ENCODE assay signal across 7 mouse cellular contexts in genomic region chr10:79986232-79986878, GRCm38 (mm10). TPM values are rescaled to one million over a fixed set of nuclear protein-coding genes. Genes with fewer than 3 reads are reported as not detected.
DNase-seq lines count a peak whose midpoint lies in the region; ATAC-seq and TF ChIP-seq lines count a peak whose summit lies in the region.

No protein-coding gene starts in this region.

- intact Hi-C loops in heart, postnatal 36 days (cut with DNase I), result no loop called here

- no peak for ATAC-seq in embryonic facial prominence, embryonic 15.5 days (ENCODE audit: insufficient number of reproducible peaks, low FRiP score, low TSS enrichment, low read depth)
- no peak for ATAC-seq in liver, postnatal 0 days

- H3K36me3 ChIP-seq in embryonic facial prominence, embryonic 15.5 days, result peaks cover 7% of the 10 kb centered on the region
- H3K36me3 ChIP-seq in liver, postnatal 0 days (replicated peaks; ENCODE audit: insufficient read depth, low read length), result peaks cover 7% of the 10 kb centered on the region; the same call in 1 of the 2 replicates

- H3K9me3 ChIP-seq in embryonic facial prominence, embryonic 15.5 days (replicated peaks), result no peaks in the 10 kb centered on the region
- no peaks in the 10 kb centered on the region for H3K9me3 ChIP-seq in liver, postnatal 0 days (ENCODE audit: low read length)

- no peak for TF ChIP-seq EP300 in liver, postnatal 0 days (IDR thresholded peaks at IDR 0.05; ENCODE audit: low read depth)

- no peak overlapping the region; the same call in 1 of the 2 replicates for H3K9ac ChIP-seq in embryonic facial prominence, embryonic 15.5 days
- peak overlapping the region; percentile 87 for H3K9ac ChIP-seq in liver, postnatal 0 days (replicated peaks)

- H3K27ac ChIP-seq in embryonic facial prominence, embryonic 15.5 days (replicated peaks), result peak overlapping the region; percentile 99
- peak overlapping the region; percentile 88 for H3K27ac ChIP-seq in liver, postnatal 0 days (ENCODE audit: low read depth)

- H3K27me3 ChIP-seq in embryonic facial prominence, embryonic 15.5 days, result no peaks in the 10 kb centered on the region
- H3K27me3 ChIP-seq in liver, postnatal 0 days (ENCODE audit: insufficient read depth, low read length), result peaks cover 14% of the 10 kb centered on the region

- H3K4me3 ChIP-seq in embryonic facial prominence, embryonic 15.5 days (replicated peaks), result peak overlapping the region; percentile 90
- peak overlapping the region; percentile 72 for H3K4me3 ChIP-seq in liver, postnatal 0 days (ENCODE audit: low read depth, low read length)

- peaks cover 69% of the 10 kb centered on the region for H3K4me1 ChIP-seq in embryonic facial prominence, embryonic 15.5 days
- H3K4me1 ChIP-seq in liver, postnatal 0 days (ENCODE audit: insufficient read depth), result peaks cover 45% of the 10 kb centered on the region

- H3K4me2 ChIP-seq in embryonic facial prominence, embryonic 15.5 days (replicated peaks), result peak overlapping the region; percentile 93
- peak overlapping the region; percentile 78 for H3K4me2 ChIP-seq in liver, postnatal 0 days (ENCODE audit: low read depth, low read length)

- DNase-seq in B cell, adult 2 months, result peak; percentile 40 to 47
- DNase-seq in MN1 (ENCODE audit: low spot score), result peak; percentile 63
- peak; percentile 49 to 59 for DNase-seq in heart, postnatal 36 days
- peak; percentile 48 for DNase-seq in liver, postnatal 0 days
- peak; percentile 53 to 79 for DNase-seq in spleen, postnatal 4 days (ENCODE audit: low spot score in 2 of 2)
- DNase-seq in frontal cortex, postnatal 14 days (ENCODE audit: low spot score in 2 of 2), result no peak

- 22% methylated on average over 6 of the region's 6 CpGs for WGBS in embryonic facial prominence, embryonic 15.5 days
- WGBS in liver, postnatal 0 days (ENCODE audit: insufficient replicate concordance), result 22% methylated on average over 6 of the region's 6 CpGs

- TF ChIP-seq CTCF in liver, postnatal 0 days (IDR thresholded peaks at IDR 0.05; ENCODE audit: low read depth), result no peak

RNA-seq across cellular contexts. Expression of gene Cnn2, which starts 2.0 kb away (rescaled TPM):
- polyA plus RNA-seq in embryonic facial prominence, embryonic 15.5 days (2015; fragmentation: Nextera tagmentation; extraction: Ambion mirVana), result 288 and 296 TPM in 2 replicates
- 10 to 100 TPM; 29.9 to 30.6 TPM for total RNA-seq in heart, postnatal 36 days (2021)
- 40.7 and 42.8 TPM in 2 replicates for polyA plus RNA-seq in liver, postnatal 0 days (2015; fragmentation: Nextera tagmentation; extraction: Ambion mirVana)

RNA-seq across cellular contexts. Expression of gene Tmem259, which starts 2.2 kb away (rescaled TPM):
- polyA plus RNA-seq in embryonic facial prominence, embryonic 15.5 days (2015; fragmentation: Nextera tagmentation; extraction: Ambion mirVana), result 23.9 and 29.3 TPM in 2 replicates
- total RNA-seq in heart, postnatal 36 days (2021), result 100 to 1,000 TPM; 107 to 120 TPM
- 13.2 and 14.5 TPM in 2 replicates for polyA plus RNA-seq in liver, postnatal 0 days (2015; fragmentation: Nextera tagmentation; extraction: Ambion mirVana)

RNA-seq across cellular contexts. Expression of gene Abca7, which starts 9.9 kb away (rescaled TPM):
- polyA plus RNA-seq in embryonic facial prominence, embryonic 15.5 days (2015; fragmentation: Nextera tagmentation; extraction: Ambion mirVana), result 3.7 and 4.0 TPM in 2 replicates
- 1 to 10 TPM; 7.7 to 7.9 TPM for total RNA-seq in heart, postnatal 36 days (2021)
- 2.5 and 3.1 TPM in 2 replicates for polyA plus RNA-seq in liver, postnatal 0 days (2015; fragmentation: Nextera tagmentation; extraction: Ambion mirVana)

RNA-seq across cellular contexts. Expression of gene Grin3b, which starts 15.8 kb away (rescaled TPM):
- polyA plus RNA-seq in embryonic facial prominence, embryonic 15.5 days (2015; fragmentation: Nextera tagmentation; extraction: Ambion mirVana), result 0.63 and 0.77 TPM in 2 replicates
- under 1 TPM; 0.27 to 0.28 TPM for total RNA-seq in heart, postnatal 36 days (2021)
- 0.05 TPM in 1 of 2 replicates, not detected in the other for polyA plus RNA-seq in liver, postnatal 0 days (2015; fragmentation: Nextera tagmentation; extraction: Ambion mirVana)

RNA-seq across cellular contexts. Expression of gene Wdr18, which starts 26.4 kb away (rescaled TPM):
- 84.7 and 90.6 TPM in 2 replicates for polyA plus RNA-seq in embryonic facial prominence, embryonic 15.5 days (2015; fragmentation: Nextera tagmentation; extraction: Ambion mirVana)
- total RNA-seq in heart, postnatal 36 days (2021), result 10 to 100 TPM; 25.6 to 28.8 TPM
- 40.7 and 41.2 TPM in 2 replicates for polyA plus RNA-seq in liver, postnatal 0 days (2015; fragmentation: Nextera tagmentation; extraction: Ambion mirVana)

Comparison
In these comparisons a context has a peak if more than half of its experiments do, and no peak if none do; other contexts are left out.
1. DNase-seq: peak in B cell, adult 2 months (2 of 2), MN1 (single experiment), heart, postnatal 36 days (2 of 2), liver, postnatal 0 days (single experiment) and spleen, postnatal 4 days (2 of 2); none in frontal cortex, postnatal 14 days (0 of 2).